Mouse (Mus musculus) spleen, adult 18-20 months (tissue): ENCODE measurements around the gene Olfm2.
"Not testable (repeated sequence)": the region's sequence is repeated elsewhere in the genome, so short reads cannot be mapped to it uniquely, and the experiment has no call there.

Experiments
- DNase-seq, 2 experiments: peaks; one replicate each; pipeline ENCODE4 v3.0.0; 2022; ENCODE audit warnings: mixed read lengths in 2 of 2

The Olfm2 gene

GRCm38 (mm10) chr9:20651602-20652259 is 94.4 kb downstream of the Olfm2 start, which contains the start of gene Pin1:
Gene Pin1 (plus strand): TSS chr9:20652095.
- peak; percentile 89 to 97 for DNase-seq

DNA sequence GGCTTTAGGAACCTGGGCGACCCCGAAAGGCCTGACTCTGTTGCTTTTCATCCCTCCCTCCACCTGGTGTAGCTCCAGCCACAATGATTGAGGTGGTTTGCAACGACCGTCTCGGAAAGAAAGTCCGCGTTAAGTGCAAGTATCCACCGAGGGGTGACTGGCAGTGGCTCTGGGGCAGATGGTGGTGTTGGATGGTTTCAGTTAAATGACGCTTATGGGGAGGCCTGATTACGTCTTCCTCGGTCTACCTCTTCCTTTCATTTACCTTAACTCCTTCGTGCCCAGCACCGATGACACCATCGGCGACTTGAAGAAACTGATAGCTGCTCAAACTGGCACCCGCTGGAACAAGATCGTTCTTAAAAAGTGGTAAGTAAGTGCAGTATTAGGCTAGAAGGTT is 101.0 kb downstream of the Olfm2 start:
- no peak for DNase-seq

DNA sequence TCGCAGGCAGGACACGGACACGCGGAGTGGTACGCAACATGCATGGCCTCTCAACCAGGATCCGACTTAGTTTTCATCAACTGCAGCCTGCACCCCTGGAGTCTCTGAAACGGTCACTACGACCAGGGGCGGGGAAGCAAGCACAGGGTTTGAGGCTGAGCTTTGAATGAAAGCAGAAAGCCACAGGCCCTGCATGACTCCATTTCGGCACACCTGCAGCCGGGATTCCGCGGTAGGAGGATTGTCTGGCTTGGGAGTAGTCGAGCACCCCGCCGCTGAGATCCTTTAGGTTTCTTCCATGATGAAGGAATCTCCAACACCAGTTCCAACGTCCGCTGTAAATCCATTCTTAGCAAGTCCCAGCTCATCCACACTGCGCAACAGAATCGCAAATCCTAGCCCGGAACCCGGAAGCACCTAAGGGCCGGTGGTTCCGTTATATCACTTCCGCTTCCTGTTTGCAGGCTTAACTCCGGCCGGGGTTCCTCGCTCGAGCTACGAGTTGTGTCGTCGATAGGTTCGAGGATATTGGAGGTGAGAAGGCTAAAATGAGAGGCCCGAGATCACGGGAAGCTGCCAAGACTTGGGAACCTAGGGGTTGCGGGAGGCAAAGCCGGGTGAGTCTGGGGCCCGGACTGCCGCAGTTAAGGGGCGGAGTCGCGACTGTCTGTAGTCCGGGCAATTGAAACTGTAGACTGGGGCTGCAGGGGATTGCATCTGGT is 101.6 kb downstream of the Olfm2 start, which contains the start of gene Fbxl12:
Gene Fbxl12 (minus strand): TSS at position 408 of the 722 bp plus-strand sequence.
- DNase-seq, result peak; percentile 63 to 71

DNA sequence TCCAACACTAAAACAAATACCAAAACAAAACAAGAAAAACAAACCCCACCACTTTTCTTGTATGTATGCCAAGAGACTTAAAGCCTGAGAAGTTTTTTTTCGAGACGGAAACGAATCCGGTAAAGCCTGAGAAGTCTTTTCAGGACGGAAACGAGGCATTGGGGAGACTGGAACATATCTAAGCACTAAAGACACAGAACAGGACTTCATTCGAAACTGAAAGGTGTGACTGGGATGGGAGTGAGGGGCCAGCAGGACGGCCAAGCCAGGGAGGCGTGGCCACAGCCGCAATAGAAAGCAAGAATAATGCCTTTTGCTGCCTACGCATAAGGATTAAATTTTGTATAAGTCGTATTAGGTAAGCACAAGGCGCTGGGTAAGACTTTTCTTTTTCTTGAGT is 102.4 kb downstream of the Olfm2 start:
- no peak for DNase-seq

GRCm38 (mm10) chr9:20642896-20643466 is 103.2 kb downstream of the Olfm2 start:
- DNase-seq, result peak; percentile 70 to 73

GRCm38 (mm10) chr9:20642101-20642895 is 103.9 kb downstream of the Olfm2 start, which contains the start of gene Ubl5:
Gene Ubl5 (plus strand): TSS chr9:20642878.
- peak in 1 of 2 experiments; percentile 48 for DNase-seq

- DNase-seq, result no peak
Measured at GRCm38 (mm10) chr9:20641501-20641900, 104.6 kb downstream of the Olfm2 start.

DNA sequence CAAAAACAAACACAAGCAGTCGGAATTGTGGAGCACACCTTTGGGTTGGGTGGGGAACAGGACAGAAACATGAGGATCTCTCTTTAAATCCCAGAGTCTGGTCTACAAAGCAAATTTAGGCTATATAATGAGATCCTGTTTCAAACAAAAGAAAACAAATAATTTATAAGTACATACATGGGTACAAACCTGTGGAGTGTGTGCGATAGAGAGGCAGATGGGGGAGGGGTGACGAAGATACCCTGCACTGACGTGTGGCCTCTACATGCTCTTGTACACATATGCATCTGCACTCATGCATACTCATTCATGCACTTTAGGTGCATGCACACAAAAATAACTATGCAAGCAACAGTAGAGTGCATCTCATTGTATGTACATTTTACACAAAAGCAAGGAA is 106.7 kb downstream of the Olfm2 start:
- DNase-seq, result no peak

DNA sequence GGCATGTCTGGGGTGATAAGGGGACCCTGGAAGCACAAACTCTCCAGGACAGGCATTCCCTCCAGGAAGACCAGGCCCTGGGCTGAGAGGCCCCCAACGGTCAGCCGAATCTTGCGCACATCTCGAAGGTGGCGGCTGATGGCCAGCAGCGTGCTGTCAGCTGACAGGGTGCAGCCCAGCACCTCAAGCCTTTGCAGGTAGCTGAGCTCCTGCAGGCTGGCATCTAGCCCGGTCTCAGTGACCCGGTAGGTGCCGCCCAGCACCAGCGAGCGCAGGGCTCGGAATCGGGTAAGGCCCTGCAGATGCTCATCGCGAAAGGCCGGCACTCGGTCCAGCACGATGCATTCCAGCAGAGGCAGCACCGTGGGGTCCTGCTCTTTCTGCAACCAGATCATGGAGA is 107.6 kb downstream of the Olfm2 start:
- no peak for DNase-seq

- DNase-seq, result no peak
Measured at GRCm38 (mm10) chr9:20636790-20637189, 109.4 kb downstream of the Olfm2 start.

- DNase-seq, result peak; percentile 16 to 26
Measured at GRCm38 (mm10) chr9:20636256-20636655, 109.9 kb downstream of the Olfm2 start.

- not testable (repeated sequence) for DNase-seq
Measured at GRCm38 (mm10) chr9:20635676-20636075, 110.5 kb downstream of the Olfm2 start.

DNA sequence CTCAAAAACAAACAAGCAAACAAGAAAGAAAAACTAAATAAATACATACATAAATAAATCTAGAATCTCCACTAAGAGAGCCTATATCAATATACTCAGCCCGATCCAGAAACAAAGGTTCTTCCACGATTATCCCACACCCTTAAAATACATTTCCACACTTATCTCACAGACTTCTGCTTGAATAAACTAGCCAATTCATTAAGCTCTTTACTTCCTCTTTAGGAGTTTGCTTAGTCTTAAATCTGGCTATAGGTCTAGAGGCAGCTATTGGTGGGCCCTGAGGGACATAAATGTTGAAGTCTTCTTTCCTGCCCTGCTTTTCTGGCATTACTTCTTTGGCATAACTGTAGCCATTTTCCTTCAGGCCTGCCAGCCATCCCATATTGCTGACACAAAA is 114.8 kb downstream of the Olfm2 start:
- no peak for DNase-seq
